Mouse (Mus musculus): ENCODE measurements around the gene Ppara. TPM values are rescaled to one million over a fixed set of nuclear protein-coding genes. Genes with fewer than 3 reads are reported as not detected.

Gene Ppara
- polyA plus RNA-seq, 1 experiment from 2014 or later, result 2.7 TPM

- peaks cover 3% of the 10 kb centered on the region; the same call in 1 of the 2 replicates for H3K4me1 ChIP-seq (ENCODE audit: insufficient read depth)
- no peak overlapping the region for H3K4me3 ChIP-seq (ENCODE audit: low read depth, low read length)
- H3K4me2 ChIP-seq, result no peak overlapping the region
- no peak overlapping the region for H3K27ac ChIP-seq (ENCODE audit: low read depth)
- no peaks in the 10 kb centered on the region for H3K27me3 ChIP-seq (ENCODE audit: insufficient read depth, low read length)
- no peaks in the 10 kb centered on the region for H3K9me3 ChIP-seq (ENCODE audit: low read depth, low read length)
- TF ChIP-seq CTCF (IDR thresholded peaks at IDR 0.05; ENCODE audit: low read depth), result peak; percentile 89
- H3K36me3 ChIP-seq (ENCODE audit: insufficient read depth), result peaks cover 26% of the 10 kb centered on the region
- 0% methylated on average over 8 of the region's 8 CpGs for whole genome bisulfite sequencing
- no peak overlapping the region for H3K9ac ChIP-seq
- peak; percentile 52 for ATAC-seq (ENCODE audit: insufficient read depth)
- DNase-seq, result peak; percentile 88
Measured at GRCm38 (mm10) chr15:85710179-85710578, 24.6 kb upstream of the Ppara start.

- no peak for TF ChIP-seq CTCF (IDR thresholded peaks at IDR 0.05; ENCODE audit: low read depth)
- ATAC-seq (ENCODE audit: insufficient read depth) (no peak), DNase-seq (no peak)
- Histone ChIP-seq H3K27me3 (ENCODE audit: insufficient read depth, low read length) (no peaks in the 10 kb centered on the region), H3K4me1 (ENCODE audit: insufficient read depth) (peaks cover 3% of the 10 kb centered on the region; the same call in 1 of the 2 replicates), H3K36me3 (ENCODE audit: insufficient read depth) (peaks cover 19% of the 10 kb centered on the region), H3K4me3 (ENCODE audit: low read depth, low read length) (no peak overlapping the region), H3K9me3 (ENCODE audit: low read depth, low read length) (no peaks in the 10 kb centered on the region), H3K9ac (no peak overlapping the region), H3K27ac (ENCODE audit: low read depth) (no peak overlapping the region), H3K4me2 (no peak overlapping the region)
- WGBS, result 69% methylated on average over 17 of the region's 17 CpGs
Measured at GRCm38 (mm10) chr15:85710641-85711580, 23.9 kb upstream of the Ppara start.

GRCm38 (mm10) chr15:85712565-85713168 is 22.1 kb upstream of the Ppara start:
- Histone ChIP-seq H3K9me3 (ENCODE audit: low read depth, low read length) (no peaks in the 10 kb centered on the region), H3K27me3 (ENCODE audit: insufficient read depth, low read length) (no peaks in the 10 kb centered on the region), H3K36me3 (ENCODE audit: insufficient read depth) (0 out of 2 replicates have a peak, but pooled peaks cover 1% of the 10 kb centered on the region), H3K27ac (ENCODE audit: low read depth) (no peak overlapping the region), H3K4me1 (ENCODE audit: insufficient read depth) (peaks cover 3% of the 10 kb centered on the region; the same call in 1 of the 2 replicates), H3K4me3 (ENCODE audit: low read depth, low read length) (no peak overlapping the region), H3K9ac (no peak overlapping the region), H3K4me2 (no peak overlapping the region)
- DNase-seq (peak; percentile 80), ATAC-seq (ENCODE audit: insufficient read depth) (no peak)
- peak; percentile 80 for TF ChIP-seq CTCF (IDR thresholded peaks at IDR 0.05; ENCODE audit: low read depth)
- WGBS, result 31% methylated on average over 5 of the region's 5 CpGs

GRCm38 (mm10) chr15:85713417-85713816 is 21.4 kb upstream of the Ppara start:
- H3K4me2 ChIP-seq, result no peak overlapping the region
- TF ChIP-seq CTCF (IDR thresholded peaks at IDR 0.05; ENCODE audit: low read depth), result no peak
- H3K27ac ChIP-seq (ENCODE audit: low read depth), result no peak overlapping the region
- H3K4me3 ChIP-seq (ENCODE audit: low read depth, low read length), result no peak overlapping the region
- DNase-seq, result no peak
- no peaks in the 10 kb centered on the region for H3K9me3 ChIP-seq (ENCODE audit: low read depth, low read length)
- H3K27me3 ChIP-seq (ENCODE audit: insufficient read depth, low read length), result no peaks in the 10 kb centered on the region
- WGBS, result 87% methylated on average over 9 of the region's 9 CpGs
- H3K36me3 ChIP-seq (ENCODE audit: insufficient read depth), result no peaks in the 10 kb centered on the region
- no peak overlapping the region for H3K9ac ChIP-seq
- ATAC-seq (ENCODE audit: insufficient read depth), result no peak
- peaks cover 3% of the 10 kb centered on the region; the same call in 1 of the 2 replicates for H3K4me1 ChIP-seq (ENCODE audit: insufficient read depth)

GRCm38 (mm10) chr15:85715059-85715458 is 19.7 kb upstream of the Ppara start:
- H3K4me3 ChIP-seq (ENCODE audit: low read depth, low read length), result no peak overlapping the region
- 76% methylated on average over 3 of the region's 3 CpGs for WGBS
- no peak for ATAC-seq (ENCODE audit: insufficient read depth)
- no peak overlapping the region for H3K9ac ChIP-seq
- H3K4me2 ChIP-seq, result no peak overlapping the region
- no peaks in the 10 kb centered on the region for H3K9me3 ChIP-seq (ENCODE audit: low read depth, low read length)
- DNase-seq, result no peak
- H3K27ac ChIP-seq (ENCODE audit: low read depth), result no peak overlapping the region
- no peak for TF ChIP-seq CTCF (IDR thresholded peaks at IDR 0.05; ENCODE audit: low read depth)
- H3K4me1 ChIP-seq (ENCODE audit: insufficient read depth), result no peaks in the 10 kb centered on the region
- no peaks in the 10 kb centered on the region for H3K27me3 ChIP-seq (ENCODE audit: insufficient read depth, low read length)
- H3K36me3 ChIP-seq (ENCODE audit: insufficient read depth), result no peaks in the 10 kb centered on the region

- Histone ChIP-seq H3K9ac (no peak overlapping the region), H3K27ac (ENCODE audit: low read depth) (no peak overlapping the region), H3K4me1 (ENCODE audit: insufficient read depth) (no peaks in the 10 kb centered on the region), H3K27me3 (ENCODE audit: insufficient read depth, low read length) (no peaks in the 10 kb centered on the region), H3K9me3 (ENCODE audit: low read depth, low read length) (no peaks in the 10 kb centered on the region), H3K4me3 (ENCODE audit: low read depth, low read length) (no peak overlapping the region), H3K4me2 (no peak overlapping the region), H3K36me3 (ENCODE audit: insufficient read depth) (no peaks in the 10 kb centered on the region)
- 7% methylated on average over 7 of the region's 7 CpGs for WGBS
- TF ChIP-seq CTCF (IDR thresholded peaks at IDR 0.05; ENCODE audit: low read depth), result peak; percentile 97
- DNase-seq (peak; percentile 92), ATAC-seq (ENCODE audit: insufficient read depth) (peak; percentile 68)
Measured at GRCm38 (mm10) chr15:85716045-85716444, 18.7 kb upstream of the Ppara start.

- no peak; the same call in 1 of the 2 replicates for ATAC-seq (ENCODE audit: insufficient read depth)
- H3K27ac ChIP-seq (ENCODE audit: low read depth), result no peak overlapping the region
- no peak overlapping the region for H3K4me3 ChIP-seq (ENCODE audit: low read depth, low read length)
- no peak for TF ChIP-seq CTCF (IDR thresholded peaks at IDR 0.05; ENCODE audit: low read depth)
- H3K4me1 ChIP-seq (ENCODE audit: insufficient read depth), result no peaks in the 10 kb centered on the region
- H3K27me3 ChIP-seq (ENCODE audit: insufficient read depth, low read length), result no peaks in the 10 kb centered on the region
- no peaks in the 10 kb centered on the region for H3K9me3 ChIP-seq (ENCODE audit: low read depth, low read length)
- no peaks in the 10 kb centered on the region for H3K36me3 ChIP-seq (ENCODE audit: insufficient read depth)
- no peak for DNase-seq
- H3K4me2 ChIP-seq, result no peak overlapping the region
- 67% methylated on average over 5 of the region's 5 CpGs for WGBS
- no peak overlapping the region for H3K9ac ChIP-seq
Measured at GRCm38 (mm10) chr15:85716591-85716990, 18.2 kb upstream of the Ppara start.

Measured in lung, embryonic 14.5 days (tissue).